Mouse (Mus musculus): ENCODE data around the gene Trappc2.

The Trappc2 gene

GRCm38 (mm10) chrX:166440036-166440615 is at the start of gene Trappc2:
Gene Trappc2, plus strand, starts transcription at chrX:166440574.
- DNase-seq (ENCODE audit: low read depth, low spot score) = no peak

GRCm38 (mm10) chrX:166393753-166394152 is 46.6 kb upstream of the Trappc2 start:
- DNase-seq (ENCODE audit: low read depth, low spot score) = peak; percentile 5

GRCm38 (mm10) chrX:166407865-166408264 is 32.5 kb upstream of the Trappc2 start:
- no peak for DNase-seq (ENCODE audit: low read depth, low spot score)

- DNase-seq (ENCODE audit: low read depth, low spot score) = peak; percentile 54
Measured at GRCm38 (mm10) chrX:166416196-166416595, 24.2 kb upstream of the Trappc2 start.

- no peak for DNase-seq (ENCODE audit: low read depth, low spot score)
Measured at GRCm38 (mm10) chrX:166434812-166435211, 5.6 kb upstream of the Trappc2 start.

- peak; percentile 94 for DNase-seq (ENCODE audit: low read depth, low spot score)
Measured at GRCm38 (mm10) chrX:166440616-166441063, 266 bp downstream of the Trappc2 start, which contains the start of gene Ofd1. Gene Ofd1, minus strand, starts transcription at chrX:166440704.

GRCm38 (mm10) chrX:166444552-166444951 is 4.2 kb downstream of the Trappc2 start:
- DNase-seq (ENCODE audit: low read depth, low spot score) = no peak

- no peak for DNase-seq (ENCODE audit: low read depth, low spot score)
Measured at GRCm38 (mm10) chrX:166453532-166453931, 13.2 kb downstream of the Trappc2 start.

GRCm38 (mm10) chrX:166454331-166454730 is 14.0 kb downstream of the Trappc2 start:
- DNase-seq (ENCODE audit: low read depth, low spot score) = no peak

- no peak for DNase-seq (ENCODE audit: low read depth, low spot score)
Measured at GRCm38 (mm10) chrX:166455525-166455924, 15.2 kb downstream of the Trappc2 start.

- no peak for DNase-seq (ENCODE audit: low read depth, low spot score)
Measured at GRCm38 (mm10) chrX:166468321-166468720, 27.9 kb downstream of the Trappc2 start.

- no peak for DNase-seq (ENCODE audit: low read depth, low spot score)
Measured at GRCm38 (mm10) chrX:166472612-166473011, 32.2 kb downstream of the Trappc2 start.

GRCm38 (mm10) chrX:166477393-166477792 is 37.0 kb downstream of the Trappc2 start:
- no peak for DNase-seq (ENCODE audit: low read depth, low spot score)

- peak; percentile 36 for DNase-seq (ENCODE audit: low read depth, low spot score)
Measured at GRCm38 (mm10) chrX:166478631-166479364, 38.4 kb downstream of the Trappc2 start.

- peak; percentile 93 for DNase-seq (ENCODE audit: low read depth, low spot score)
Measured at GRCm38 (mm10) chrX:166479365-166479983, 39.1 kb downstream of the Trappc2 start, which contains the start of gene Rab9. Gene Rab9, minus strand, starts transcription at chrX:166479867.

- DNase-seq (ENCODE audit: low read depth, low spot score) = no peak
Measured at GRCm38 (mm10) chrX:166495052-166495451, 54.7 kb downstream of the Trappc2 start.

- DNase-seq (ENCODE audit: low read depth, low spot score) = no peak
Measured at GRCm38 (mm10) chrX:166497771-166498170, 57.4 kb downstream of the Trappc2 start.

GRCm38 (mm10) chrX:166499496-166500190 is 59.3 kb downstream of the Trappc2 start:
- DNase-seq (ENCODE audit: low read depth, low spot score) = no peak
